Mouse (Mus musculus): ENCODE results near the gene Pgs1.

GRCm38 (mm10) chr11:118013339-118013738 is 27.2 kb downstream of the Pgs1 start:
- TF ChIP-seq POLR2A (IDR thresholded peaks at IDR 0.05; ENCODE audit: insufficient read depth, low read depth, low read length) (no peak), EP300 (IDR thresholded peaks at IDR 0.05; ENCODE audit: insufficient read depth, low read depth, low read length) (no peak), CTCF (IDR thresholded peaks at IDR 0.05) (no peak)
